Mouse (Mus musculus): Measurements from ENCODE around the gene Nrcam. TPM values are rescaled to one million over a fixed set of nuclear protein-coding genes. Genes with fewer than 3 reads are reported as not detected.
A peak's percentile ranks its signal among the peaks of the same experiment; 100 is the strongest.

The Nrcam gene
- total and polyA plus RNA-seq, 3 experiments = 0.05 to 0.33 (median 0.13) TPM

GRCm38 (mm10) chr12:44281534-44281933, 47.2 kb upstream of the Nrcam start:
- dilution Hi-C loops (cut with MboI; ENCODE audit: extremely low pct_ligation_motif_present, extremely low pct_unique_long_range_greater_than_20kb, low sequenced_read_pairs) = no loop called here
- H3K9ac ChIP-seq (ENCODE audit: insufficient read depth, low read depth) = no peak overlapping the region

GRCm38 (mm10) chr12:44283378-44283777, 45.3 kb upstream of the Nrcam start:
- 0 out of 2 replicates have a peak overlapping the region, but pooled peaks have one; percentile 29 for H3K4me2 ChIP-seq (ENCODE audit: insufficient read depth, low read depth, poor library complexity, severe bottlenecking)
- no peaks in the 10 kb centered on the region for H3K9me3 ChIP-seq (replicated peaks; ENCODE audit: low read length)
- peak overlapping the region in 2 of 3 experiments; percentile 58 to 64 for H3K4me3 ChIP-seq (replicated peaks in 1 of 3; ENCODE audit: low read depth in 2 of 3, low read length in 2 of 3, poor library complexity in 1 of 3)
- no peak overlapping the region for H3K9ac ChIP-seq (ENCODE audit: insufficient read depth, low read depth)
- H3K36me3 ChIP-seq (replicated peaks in 1 of 2; ENCODE audit: control insufficient read depth in 1 of 2, insufficient read depth in 1 of 2, low read length in 1 of 2) = peaks cover 6 to 18% of the 10 kb centered on the region in 2 experiments
- dilution Hi-C loops (cut with MboI; ENCODE audit: extremely low pct_ligation_motif_present, extremely low pct_unique_long_range_greater_than_20kb, low sequenced_read_pairs) = no loop called here
- H3K79me2 ChIP-seq (replicated peaks; ENCODE audit: control insufficient read depth, extremely low read depth, insufficient read depth, poor library complexity, severe bottlenecking) = peaks cover 21% of the 10 kb centered on the region
- H3K27ac ChIP-seq (ENCODE audit: insufficient read depth, low read depth) = no peak overlapping the region
- in situ Hi-C loops (cut with MboI; ENCODE audit: low pct_ligation_motif_present, low pct_unique_long_range_greater_than_20kb, low sequenced_read_pairs) = no loop called here
- H3K4me1 ChIP-seq (ENCODE audit: control insufficient read depth in 1 of 2, insufficient read depth in 2 of 2) = peaks cover 14 to 62% of the 10 kb centered on the region in 2 experiments
- DNase-seq (ENCODE audit: extremely low read depth) = peak; percentile 84
- H3K27me3 ChIP-seq (replicated peaks) = no peaks in the 10 kb centered on the region
- TF ChIP-seq MYC (IDR thresholded peaks at IDR 0.05; ENCODE audit: low read depth, low read length) = no peak
- no peak for TF ChIP-seq CHD2 (IDR thresholded peaks at IDR 0.05; ENCODE audit: low read length)
- no peak for TF ChIP-seq USF2 (conservative IDR thresholded peaks at IDR 0.05; ENCODE audit: low read depth, low read length)
- TF ChIP-seq JUND (conservative IDR thresholded peaks at IDR 0.05; ENCODE audit: low read depth, low read length) = no peak
- TF ChIP-seq TBP (conservative IDR thresholded peaks at IDR 0.05; ENCODE audit: low read depth, low read length) = peak; percentile 51; the same call in 1 of the 2 replicates
- 0 out of 2 replicates have a peak, but pooled peaks have one; percentile 37 for TF ChIP-seq ZMIZ1 (IDR thresholded peaks at IDR 0.05; ENCODE audit: low read depth, low read length)
- TF ChIP-seq PAX5 (IDR thresholded peaks at IDR 0.05; ENCODE audit: low read length) = no peak
- TF ChIP-seq ZKSCAN1 (IDR thresholded peaks at IDR 0.05; ENCODE audit: borderline replicate concordance, low read depth, low read length) = no peak
- TF ChIP-seq E2F4 (IDR thresholded peaks at IDR 0.05; ENCODE audit: insufficient replicate concordance, low read depth, low read length) = no peak
- TF ChIP-seq KAT2A (IDR thresholded peaks at IDR 0.05; ENCODE audit: insufficient replicate concordance, low read length) = no peak
- peak; percentile 74; the same call in 1 of the 2 replicates for TF ChIP-seq ELF1 (IDR thresholded peaks at IDR 0.05; ENCODE audit: low read depth, low read length)
- no peak for TF ChIP-seq CTCF (conservative IDR thresholded peaks at IDR 0.05 in 1 of 2, IDR thresholded peaks at IDR 0.05 in 1 of 2; ENCODE audit: low read depth in 2 of 2, low read length in 2 of 2)
- peak; percentile 20; the same call in 1 of the 2 replicates for TF ChIP-seq IRF4 (IDR thresholded peaks at IDR 0.05; ENCODE audit: low read depth, low read length)
- peak; percentile 31 for TF ChIP-seq ETS1 (conservative IDR thresholded peaks at IDR 0.05; ENCODE audit: low read depth, low read length)
- TF ChIP-seq MAFK (IDR thresholded peaks at IDR 0.05; ENCODE audit: insufficient replicate concordance, low read length) = no peak
- TF ChIP-seq MXI1 (IDR thresholded peaks at IDR 0.05; ENCODE audit: low read depth, low read length) = no peak
- no peak for TF ChIP-seq POLR2A (IDR thresholded peaks at IDR 0.05; ENCODE audit: low read depth, low read length)
- no peak; the same call in 1 of the 2 replicates for TF ChIP-seq RAD21 (IDR thresholded peaks at IDR 0.05; ENCODE audit: low read depth, low read length)
- TF ChIP-seq BHLHE40 (IDR thresholded peaks at IDR 0.05; ENCODE audit: low read depth, low read length) = no peak
- peak; percentile 65; the same call in 1 of the 2 replicates for TF ChIP-seq SIN3A (IDR thresholded peaks at IDR 0.05; ENCODE audit: low read length)
- no peak for TF ChIP-seq TCF12 (IDR thresholded peaks at IDR 0.05; ENCODE audit: low read depth, low read length)
- TF ChIP-seq EP300 (IDR thresholded peaks at IDR 0.05; ENCODE audit: low read length) = peak; percentile 61; the same call in 1 of the 2 replicates
- TF ChIP-seq MAZ (IDR thresholded peaks at IDR 0.05; ENCODE audit: low read depth, low read length) = no peak
- no peak for TF ChIP-seq POLR2AphosphoS2 (IDR thresholded peaks at IDR 0.05; ENCODE audit: low read depth, low read length)
- TF ChIP-seq NELFE (IDR thresholded peaks at IDR 0.05; ENCODE audit: low read depth, low read length) = 0 out of 2 replicates have a peak, but pooled peaks have one; percentile 51
- no peak for TF ChIP-seq JUN (IDR thresholded peaks at IDR 0.05; ENCODE audit: insufficient read depth, low read depth, low read length)
- TF ChIP-seq SMC3 (IDR thresholded peaks at IDR 0.05; ENCODE audit: low read depth, low read length) = no peak
- no peak for TF ChIP-seq MEF2A (IDR thresholded peaks at IDR 0.05; ENCODE audit: borderline replicate concordance, low read depth, low read length)
- no peak for TF ChIP-seq ZNF384 (IDR thresholded peaks at IDR 0.05; ENCODE audit: low read depth, low read length)

More at GRCm38 (mm10) chr12:44281534-44281933, 47.2 kb upstream of the Nrcam start:
- in situ Hi-C loops (cut with MboI; ENCODE audit: low pct_ligation_motif_present, low pct_unique_long_range_greater_than_20kb, low sequenced_read_pairs) = no loop called here
- TF ChIP-seq TBP (conservative IDR thresholded peaks at IDR 0.05; ENCODE audit: low read depth, low read length) (no peak), CTCF (conservative IDR thresholded peaks at IDR 0.05 in 1 of 2, IDR thresholded peaks at IDR 0.05 in 1 of 2; ENCODE audit: low read depth in 2 of 2, low read length in 2 of 2) (no peak), HCFC1 (IDR thresholded peaks at IDR 0.05; ENCODE audit: low read depth, low read length) (no peak), TCF12 (IDR thresholded peaks at IDR 0.05; ENCODE audit: low read depth, low read length) (no peak), JUND (conservative IDR thresholded peaks at IDR 0.05; ENCODE audit: low read depth, low read length) (no peak), ETS1 (conservative IDR thresholded peaks at IDR 0.05; ENCODE audit: low read depth, low read length) (no peak), MAZ (IDR thresholded peaks at IDR 0.05; ENCODE audit: low read depth, low read length) (no peak), GABPA (IDR thresholded peaks at IDR 0.05; ENCODE audit: insufficient replicate concordance, low read depth, low read length) (no peak), NRF1 (IDR thresholded peaks at IDR 0.05; ENCODE audit: low read depth, low read length) (no peak), KAT2A (IDR thresholded peaks at IDR 0.05; ENCODE audit: insufficient replicate concordance, low read length) (no peak), MYC (IDR thresholded peaks at IDR 0.05; ENCODE audit: low read depth, low read length) (no peak), ZC3H11A (IDR thresholded peaks at IDR 0.05; ENCODE audit: low read depth, low read length) (no peak), MAX (IDR thresholded peaks at IDR 0.05; ENCODE audit: low read length) (no peak)
- no peak overlapping the region for H3K4me2 ChIP-seq (ENCODE audit: insufficient read depth, low read depth, poor library complexity, severe bottlenecking)
- H3K27me3 ChIP-seq (replicated peaks) = no peaks in the 10 kb centered on the region
- H3K4me3 ChIP-seq (replicated peaks in 1 of 3; ENCODE audit: low read depth in 2 of 3, low read length in 2 of 3, poor library complexity in 1 of 3) = no peak overlapping the region
- H3K4me1 ChIP-seq (ENCODE audit: control insufficient read depth in 1 of 2, insufficient read depth in 2 of 2) = peaks cover 14 to 55% of the 10 kb centered on the region in 2 experiments
- peaks cover 3 to 7% of the 10 kb centered on the region in 2 experiments for H3K36me3 ChIP-seq (replicated peaks in 1 of 2; ENCODE audit: control insufficient read depth in 1 of 2, insufficient read depth in 1 of 2, low read length in 1 of 2)
- no peaks in the 10 kb centered on the region for H3K9me3 ChIP-seq (replicated peaks; ENCODE audit: low read length)
- H3K79me2 ChIP-seq (replicated peaks; ENCODE audit: control insufficient read depth, extremely low read depth, insufficient read depth, poor library complexity, severe bottlenecking) = peaks cover 21% of the 10 kb centered on the region
- DNase-seq (ENCODE audit: extremely low read depth) = no peak
- H3K27ac ChIP-seq (ENCODE audit: insufficient read depth, low read depth) = no peak overlapping the region
